Mouse (Mus musculus) testis, adult 2 months (tissue): ENCODE measurements around the gene Exd1. TPM values are rescaled to one million over a fixed set of nuclear protein-coding genes. Genes with fewer than 3 reads are reported as not detected.

Experiments used
- H3K27ac ChIP-seq: fragments of 200-500 bp; 2 replicates; pipeline ENCODE4 v1.5.1; 2012; ENCODE audit warnings: low read depth, low read length; ENCODE audit not compliant: control insufficient read depth, insufficient read depth
- H3K27me3 ChIP-seq: fragments of 200-500 bp; 2 replicates; pipeline ENCODE4 v1.6.1; 2012; ENCODE audit warnings: mild to moderate bottlenecking, low read length, moderate library complexity; ENCODE audit not compliant: control insufficient read depth, insufficient read depth
- H3K36me3 ChIP-seq: fragments of 200-500 bp; 2 replicates; pipeline ENCODE4 v1.6.1; 2012; ENCODE audit warnings: mild to moderate bottlenecking, low read length; ENCODE audit not compliant: control insufficient read depth, insufficient read depth
- H3K4me1 ChIP-seq: fragments of 200-500 bp; 2 replicates; pipeline ENCODE4 v1.6.1; 2012; ENCODE audit warnings: low read length; ENCODE audit not compliant: control insufficient read depth, insufficient read depth
- H3K4me3 ChIP-seq: fragments of 200-500 bp; 2 replicates; pipeline ENCODE4 v1.5.1; 2012; ENCODE audit warnings: low read depth, mild to moderate bottlenecking, low read length, moderate library complexity, mixed read lengths; ENCODE audit not compliant: control insufficient read depth
- CTCF ChIP-seq: fragments of 200-500 bp; IDR thresholded peaks from 2 replicates; pipeline ENCODE4 v1.5.1; 2012; ENCODE audit warnings: low read depth, mild to moderate bottlenecking, inconsistent platforms, low read length, moderate library complexity; ENCODE audit not compliant: control insufficient read depth, insufficient read depth, insufficient replicate concordance
- POLR2A ChIP-seq: fragments of 200-500 bp; IDR thresholded peaks from 2 replicates; pipeline ENCODE4 v1.6.1; 2012; ENCODE audit warnings: low read depth, mild to moderate bottlenecking, inconsistent platforms, low read length, moderate library complexity; ENCODE audit not compliant: control insufficient read depth
- polyA plus RNA-seq: library from polyadenylated mRNA; depleted of rRNA; stranded (reverse); fragments of >200 nt; gene quantifications from 2 replicates; pipeline ENCODE4 v1.2.3, GENCODE M21; 2012

Exd1 gene
- polyA plus RNA-seq, 1 experiment: 5.4 TPM

DNA sequence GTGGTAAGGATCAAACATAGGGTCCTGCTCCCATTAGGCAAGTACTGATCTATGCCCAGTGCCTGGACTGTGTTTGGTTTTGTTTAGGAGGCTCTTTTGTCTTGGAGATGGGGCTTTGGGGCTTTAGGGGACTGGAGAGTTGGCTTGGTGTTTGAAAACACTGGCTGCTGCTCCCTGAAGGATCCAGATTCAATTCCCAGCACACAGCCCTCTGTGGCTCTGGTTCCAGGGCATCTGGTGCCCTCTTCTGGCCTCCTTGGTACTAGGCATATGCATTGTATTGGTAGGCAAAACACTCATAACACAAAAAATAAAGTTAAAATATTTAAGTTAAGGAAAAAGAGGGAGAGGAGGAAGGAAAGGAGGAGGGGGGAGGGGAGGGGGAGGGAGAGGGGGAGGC, 40.3 kb downstream of the Exd1 start:
- Histone ChIP-seq H3K27ac (no peak overlapping the region), H3K27me3 (no peaks in the 10 kb centered on the region), H3K36me3 (no peaks in the 10 kb centered on the region), H3K4me1 (no peaks in the 10 kb centered on the region), H3K4me3 (no peak overlapping the region)
- TF ChIP-seq POLR2A (no peak), CTCF (no peak)

DNA sequence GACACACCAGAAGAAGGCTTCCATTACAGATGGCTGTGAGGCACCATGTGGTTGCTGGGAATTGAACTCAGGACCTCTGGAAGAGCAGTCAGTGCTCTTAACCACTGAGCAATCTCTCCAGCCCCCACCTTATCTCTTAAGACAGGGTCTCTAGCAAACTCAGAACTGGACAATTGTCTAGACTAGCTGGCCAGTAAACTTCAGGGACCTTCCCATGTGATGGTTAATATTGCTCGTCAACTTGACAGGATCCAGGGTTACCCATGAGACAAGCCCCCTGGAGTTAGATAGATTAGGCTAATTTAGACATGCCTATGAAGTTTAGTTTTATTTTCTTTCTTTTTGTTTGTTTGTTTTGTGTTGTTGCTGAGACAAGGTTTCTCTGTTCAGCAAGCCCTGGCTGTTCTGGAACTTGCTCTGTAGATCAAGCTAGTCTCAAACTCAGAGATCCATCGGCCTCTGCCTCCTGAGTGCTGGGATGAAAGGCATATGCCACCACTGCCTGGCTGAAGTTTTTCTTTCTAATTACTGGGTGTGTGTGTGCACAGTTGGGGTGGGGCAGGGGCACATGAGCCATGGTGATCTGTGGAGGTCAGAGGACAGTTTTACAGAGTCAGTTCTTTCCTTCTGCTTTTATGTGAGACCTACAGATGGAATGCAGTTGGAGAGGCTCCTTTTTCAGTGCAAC, 46.3 kb downstream of the Exd1 start:
- Histone ChIP-seq H3K4me1 (no peaks in the 10 kb centered on the region), H3K4me3 (no peak overlapping the region), H3K27me3 (no peaks in the 10 kb centered on the region), H3K36me3 (no peaks in the 10 kb centered on the region), H3K27ac (no peak overlapping the region)
- TF ChIP-seq CTCF (no peak), POLR2A (no peak)

DNA sequence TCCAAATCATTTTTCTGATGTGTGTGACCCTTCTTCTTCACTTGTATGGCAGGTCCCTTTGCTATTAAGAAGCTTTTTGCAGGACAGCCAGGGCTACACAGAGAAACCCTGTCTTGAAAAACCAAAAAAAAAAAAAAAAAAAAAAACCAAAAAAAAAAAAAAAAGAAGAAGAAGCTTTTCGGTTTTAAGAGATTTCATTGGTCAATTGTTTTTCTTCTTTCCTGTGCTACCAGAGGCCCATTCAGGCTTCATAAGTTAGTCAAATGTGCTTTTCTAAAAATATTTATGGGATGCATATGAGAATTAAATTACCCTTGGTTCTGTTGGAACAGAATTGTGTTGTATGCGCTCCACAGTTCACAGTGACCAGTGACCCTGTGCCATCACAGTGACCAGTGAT, 48.6 kb downstream of the Exd1 start:
- H3K4me1 ChIP-seq: no peaks in the 10 kb centered on the region
- no peak overlapping the region for H3K4me3 ChIP-seq
- TF ChIP-seq CTCF (no peak), POLR2A (no peak)
- H3K27me3 ChIP-seq: no peaks in the 10 kb centered on the region
- no peaks in the 10 kb centered on the region for H3K36me3 ChIP-seq
- no peak overlapping the region for H3K27ac ChIP-seq

DNA sequence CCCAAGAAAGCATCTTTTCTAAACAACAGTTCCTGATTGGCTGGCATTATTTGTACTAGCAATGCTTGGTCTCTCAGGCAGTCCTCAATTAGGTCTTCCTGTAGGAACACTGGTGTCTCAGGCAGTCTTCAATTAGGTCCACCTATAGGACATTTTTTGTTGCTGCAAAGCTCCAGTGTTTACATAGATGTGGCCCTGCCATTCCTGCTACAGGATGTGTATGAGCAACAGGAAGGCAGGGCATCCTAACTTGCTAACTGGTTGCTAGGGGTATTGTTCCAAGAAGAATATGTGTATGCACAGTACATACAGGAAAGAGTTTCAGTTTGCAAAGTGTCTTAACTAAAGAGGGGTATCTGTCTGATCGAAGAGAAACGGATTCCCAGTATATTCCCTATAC, 51.3 kb downstream of the Exd1 start:
- no peak overlapping the region for H3K4me3 ChIP-seq
- no peaks in the 10 kb centered on the region for H3K4me1 ChIP-seq
- H3K27ac ChIP-seq: no peak overlapping the region
- no peak for TF ChIP-seq POLR2A
- no peak for TF ChIP-seq CTCF
- H3K27me3 ChIP-seq: no peaks in the 10 kb centered on the region
- no peaks in the 10 kb centered on the region for H3K36me3 ChIP-seq

DNA sequence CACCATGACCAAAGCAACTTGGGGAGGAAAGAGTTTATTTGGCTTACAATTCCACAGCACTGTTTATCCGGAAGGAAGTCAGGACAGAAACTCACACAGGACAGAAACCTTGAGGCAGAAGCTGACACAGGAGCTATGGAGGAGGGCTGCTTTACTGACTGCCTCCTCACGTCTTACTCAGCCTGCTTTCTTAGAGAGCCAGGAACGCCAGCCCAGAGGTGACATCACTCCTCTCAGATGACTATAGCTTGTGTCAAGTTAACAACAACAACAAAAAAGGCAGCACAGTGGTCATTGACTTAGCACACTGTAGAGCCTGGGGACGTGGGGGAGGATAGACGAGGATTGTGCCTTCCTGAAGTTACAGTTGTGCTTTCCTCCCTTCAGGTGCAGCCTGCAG, 55.5 kb downstream of the Exd1 start:
- Histone ChIP-seq H3K36me3 (no peaks in the 10 kb centered on the region), H3K27me3 (no peaks in the 10 kb centered on the region), H3K4me1 (no peaks in the 10 kb centered on the region), H3K4me3 (no peak overlapping the region), H3K27ac (no peak overlapping the region)
- TF ChIP-seq POLR2A (no peak), CTCF (no peak)

DNA sequence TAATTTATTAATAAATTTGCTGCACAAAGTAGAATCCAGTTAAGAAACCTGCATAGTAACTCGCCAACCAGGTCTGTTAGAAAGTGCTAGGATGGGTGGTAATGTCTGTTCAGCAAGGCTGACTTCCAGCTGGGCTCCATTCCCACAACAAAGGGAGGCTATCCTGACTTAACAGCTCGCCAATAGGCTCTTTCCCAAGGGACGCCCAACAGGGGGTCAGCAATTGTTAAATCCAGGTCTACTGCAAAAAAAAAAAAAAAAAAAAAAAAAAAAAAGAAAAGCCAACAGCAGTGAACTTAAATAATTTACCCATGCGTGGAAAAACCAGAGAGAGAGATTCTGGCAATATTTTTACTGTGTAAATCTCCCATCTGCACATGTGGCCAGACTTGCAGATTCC, 60.9 kb downstream of the Exd1 start:
- no peaks in the 10 kb centered on the region for H3K27me3 ChIP-seq
- TF ChIP-seq CTCF (no peak), POLR2A (no peak)
- H3K4me1 ChIP-seq: no peaks in the 10 kb centered on the region
- no peak overlapping the region for H3K4me3 ChIP-seq
- H3K36me3 ChIP-seq: no peaks in the 10 kb centered on the region
- H3K27ac ChIP-seq: no peak overlapping the region

DNA sequence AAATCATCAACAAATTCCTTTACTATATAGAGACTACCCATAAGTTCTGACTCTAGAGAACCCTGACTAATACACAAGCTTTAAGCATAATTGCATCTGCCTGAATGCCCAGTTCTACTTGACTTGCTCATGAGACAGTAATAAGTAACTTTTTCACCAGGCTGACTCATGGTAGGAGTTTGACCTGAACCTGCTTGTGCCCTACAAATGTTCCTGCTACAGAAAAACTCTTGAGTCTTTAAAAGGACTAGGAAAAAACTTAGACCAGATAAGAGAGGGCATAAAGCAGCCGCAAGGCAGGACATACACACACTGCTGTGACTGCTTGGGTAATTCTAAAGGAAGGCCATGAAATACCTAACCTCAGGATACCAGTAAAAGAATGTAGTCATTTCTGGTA, 65.1 kb downstream of the Exd1 start:
- no peak for TF ChIP-seq POLR2A
- TF ChIP-seq CTCF: no peak
- no peak overlapping the region for H3K4me3 ChIP-seq
- peaks cover 2% of the 10 kb centered on the region; the same call in 1 of the 2 replicates for H3K4me1 ChIP-seq
- no peaks in the 10 kb centered on the region; the same call in 1 of the 2 replicates for H3K36me3 ChIP-seq
- no peaks in the 10 kb centered on the region for H3K27me3 ChIP-seq
- no peak overlapping the region for H3K27ac ChIP-seq
